Mouse (Mus musculus) kidney, adult 2 months (tissue): ENCODE measurements around the gene Rptn.

Experiments used
- CTCF ChIP-seq: fragments of 200-500 bp; conservative IDR thresholded peaks from 2 replicates; pipeline ENCODE4 v1.5.1; 2011; ENCODE audit warnings: low read depth, mild to moderate bottlenecking, control low read depth, low read length, moderate library complexity, mixed read lengths; ENCODE audit not compliant: insufficient read depth, insufficient read length
- POLR2A ChIP-seq: fragments of 200-500 bp; IDR thresholded peaks from one replicate; pipeline ENCODE4 v1.6.1; 2011; ENCODE audit warnings: low read depth, low read length, control low read depth

GRCm38 (mm10) chr3:93378146-93378545 lies 15.4 kb upstream of the Rptn start:
- TF ChIP-seq CTCF (no peak), POLR2A (no peak)
